Mouse (Mus musculus) midbrain, embryonic 13.5 days (tissue): Measurements from ENCODE around the gene Selenom. TPM values are rescaled to one million over a fixed set of nuclear protein-coding genes. Genes with fewer than 3 reads are reported as not detected.

Experiments
- ATAC-seq: fragments of 200-750 bp; cut with Nextera tagmentation; 2 replicates; pipeline ENCODE4 v1.8.0; 2017; ENCODE audit warnings: mild to moderate bottlenecking, moderate TSS enrichment, moderate library complexity
- H3K27ac ChIP-seq: fragments of 300-500 bp; sonication (generic); 2 replicates; pipeline ENCODE4 v1.5.1; 2015; ENCODE audit warnings: inconsistent platforms, mild to moderate bottlenecking, moderate library complexity
- H3K27me3 ChIP-seq: fragments of 300-500 bp; sonication (generic); 2 replicates; pipeline ENCODE4 v1.6.1; 2015; ENCODE audit warnings: mild to moderate bottlenecking, inconsistent platforms
- H3K36me3 ChIP-seq: fragments of 300-500 bp; sonication (generic); 2 replicates; pipeline ENCODE4 v1.6.1; 2015; ENCODE audit warnings: mild to moderate bottlenecking, inconsistent platforms
- H3K4me1 ChIP-seq: fragments of 300-500 bp; sonication (generic); replicated peaks from 2 replicates; pipeline ENCODE4 v1.6.1; 2015; ENCODE audit warnings: inconsistent platforms
- H3K4me2 ChIP-seq: fragments of 300-500 bp; sonication (generic); replicated peaks from 2 replicates; pipeline ENCODE4 v1.6.1; 2015; ENCODE audit warnings: moderate library complexity, mild to moderate bottlenecking, inconsistent platforms
- H3K4me3 ChIP-seq: fragments of 300-500 bp; sonication (generic); replicated peaks from 2 replicates; pipeline ENCODE4 v1.5.1; 2015; ENCODE audit warnings: mild to moderate bottlenecking, inconsistent platforms
- H3K9ac ChIP-seq: fragments of 300-500 bp; sonication (generic); replicated peaks from 2 replicates; pipeline ENCODE4 v1.6.1; 2015; ENCODE audit warnings: mild to moderate bottlenecking, inconsistent platforms
- H3K9me3 ChIP-seq: fragments of 300-500 bp; sonication (generic); 2 replicates; pipeline ENCODE4 v1.6.1; 2016; ENCODE audit warnings: mild to moderate bottlenecking, inconsistent platforms
- WGBS: fragments of 180-500 bp; shearing (Covaris S2); methylation state at CpG from one replicate; pipeline ENCODE4 v1.1.7; 2015; 5-methylcytosine and 5-hydroxymethylcytosine counted together
- polyA plus RNA-seq: library from polyadenylated mRNA; unstranded; fragments of >200 nt; fragmentation: Nextera tagmentation; extraction: Ambion mirVana; gene quantifications from 2 replicates; pipeline ENCODE4 v1.2.1, GENCODE M21; 2015

The Selenom gene
- polyA plus RNA-seq, 1 experiment from 2014 or later = 32.0 TPM

GRCm38 (mm10) chr11:3496756-3497155 lies 17.7 kb upstream of the Selenom start:
- H3K36me3 ChIP-seq = no peaks in the 10 kb centered on the region
- no peaks in the 10 kb centered on the region for H3K4me1 ChIP-seq
- WGBS = 66% methylated on average over 5 of the region's 5 CpGs
- no peaks in the 10 kb centered on the region for H3K9me3 ChIP-seq
- ATAC-seq = no peak
- H3K9ac ChIP-seq = no peak overlapping the region
- H3K27ac ChIP-seq = no peak overlapping the region
- H3K4me2 ChIP-seq = no peak overlapping the region
- no peak overlapping the region for H3K4me3 ChIP-seq
- H3K27me3 ChIP-seq = no peaks in the 10 kb centered on the region

GRCm38 (mm10) chr11:3497296-3497695 lies 17.2 kb upstream of the Selenom start:
- no peaks in the 10 kb centered on the region for H3K9me3 ChIP-seq
- no peak for ATAC-seq
- H3K9ac ChIP-seq = no peak overlapping the region
- WGBS = 100% methylated on average over 1 of the region's 1 CpGs
- no peak overlapping the region for H3K4me2 ChIP-seq
- no peaks in the 10 kb centered on the region for H3K4me1 ChIP-seq
- H3K27ac ChIP-seq = no peak overlapping the region
- no peaks in the 10 kb centered on the region for H3K27me3 ChIP-seq
- no peak overlapping the region for H3K4me3 ChIP-seq
- no peaks in the 10 kb centered on the region for H3K36me3 ChIP-seq

GRCm38 (mm10) chr11:3502057-3502456 lies 12.4 kb upstream of the Selenom start:
- H3K4me3 ChIP-seq = no peak overlapping the region
- no peak overlapping the region for H3K9ac ChIP-seq
- H3K27me3 ChIP-seq = peaks cover 4% of the 10 kb centered on the region; the same call in 1 of the 2 replicates
- 84% methylated on average over 17 of the region's 17 CpGs for WGBS
- H3K9me3 ChIP-seq = no peaks in the 10 kb centered on the region
- no peaks in the 10 kb centered on the region for H3K4me1 ChIP-seq
- H3K27ac ChIP-seq = no peak overlapping the region
- H3K36me3 ChIP-seq = no peaks in the 10 kb centered on the region
- no peak for ATAC-seq
- H3K4me2 ChIP-seq = no peak overlapping the region

- no peak overlapping the region for H3K4me3 ChIP-seq
- H3K27ac ChIP-seq = no peak overlapping the region
- H3K9ac ChIP-seq = no peak overlapping the region
- 81% methylated on average over 18 of the region's 18 CpGs for WGBS
- H3K4me1 ChIP-seq = no peaks in the 10 kb centered on the region
- ATAC-seq = no peak
- H3K36me3 ChIP-seq = no peaks in the 10 kb centered on the region
- no peak overlapping the region for H3K4me2 ChIP-seq
- H3K27me3 ChIP-seq = peaks cover 4% of the 10 kb centered on the region; the same call in 1 of the 2 replicates
- no peaks in the 10 kb centered on the region for H3K9me3 ChIP-seq
These were observed 11.9 kb upstream of the Selenom start for GRCm38 (mm10) chr11:3502459-3503072.

- WGBS = 63% methylated on average over 11 of the region's 11 CpGs
These were observed 10.5 kb upstream of the Selenom start for GRCm38 (mm10) chr11:3503755-3504693.

GRCm38 (mm10) chr11:3508226-3508625 lies 6.3 kb upstream of the Selenom start:
- Histone ChIP-seq H3K9me3 (no peaks in the 10 kb centered on the region), H3K27ac (no peak overlapping the region), H3K9ac (no peak overlapping the region), H3K4me2 (no peak overlapping the region), H3K4me1 (no peaks in the 10 kb centered on the region), H3K4me3 (no peak overlapping the region), H3K36me3 (no peaks in the 10 kb centered on the region), H3K27me3 (no peaks in the 10 kb centered on the region)
- 58% methylated on average over 7 of the region's 7 CpGs for WGBS
- no peak for ATAC-seq

More at GRCm38 (mm10) chr11:3503755-3504693, 10.5 kb upstream of the Selenom start:
- ATAC-seq = no peak
- Histone ChIP-seq H3K9me3 (no peaks in the 10 kb centered on the region), H3K27ac (no peak overlapping the region), H3K9ac (0 out of 2 replicates have a peak overlapping the region, but pooled peaks have one; percentile 6), H3K27me3 (peaks cover 4% of the 10 kb centered on the region; the same call in 1 of the 2 replicates), H3K36me3 (no peaks in the 10 kb centered on the region), H3K4me1 (no peaks in the 10 kb centered on the region), H3K4me2 (peak overlapping the region; percentile 26), H3K4me3 (peak overlapping the region; percentile 2; the same call in 1 of the 2 replicates)

- no peak overlapping the region for H3K27ac ChIP-seq
- H3K9ac ChIP-seq = no peak overlapping the region
- no peak overlapping the region for H3K4me2 ChIP-seq
- H3K27me3 ChIP-seq = no peaks in the 10 kb centered on the region
- 77% methylated on average over 8 of the region's 8 CpGs for WGBS
- ATAC-seq = no peak
- no peaks in the 10 kb centered on the region for H3K9me3 ChIP-seq
- no peak overlapping the region for H3K4me3 ChIP-seq
- no peaks in the 10 kb centered on the region for H3K36me3 ChIP-seq
- H3K4me1 ChIP-seq = 0 out of 2 replicates have a peak, but pooled peaks cover 6% of the 10 kb centered on the region
These were observed 5.1 kb upstream of the Selenom start for GRCm38 (mm10) chr11:3509181-3510085.

- H3K9me3 ChIP-seq = no peaks in the 10 kb centered on the region
- peaks cover 14% of the 10 kb centered on the region; the same call in 1 of the 2 replicates for H3K4me1 ChIP-seq
- no peak overlapping the region for H3K4me3 ChIP-seq
- H3K27ac ChIP-seq = no peak overlapping the region
- peaks cover 6% of the 10 kb centered on the region for H3K27me3 ChIP-seq
- no peak overlapping the region for H3K4me2 ChIP-seq
- no peak overlapping the region for H3K9ac ChIP-seq
- WGBS = 68% methylated on average over 2 of the region's 2 CpGs
- ATAC-seq = no peak
- no peaks in the 10 kb centered on the region for H3K36me3 ChIP-seq
These were observed 4.2 kb upstream of the Selenom start for GRCm38 (mm10) chr11:3510321-3510720.

- WGBS = 84% methylated on average over 6 of the region's 6 CpGs
- Histone ChIP-seq H3K4me2 (no peak overlapping the region), H3K27me3 (peaks cover 34% of the 10 kb centered on the region), H3K4me3 (no peak overlapping the region), H3K27ac (no peak overlapping the region), H3K36me3 (no peaks in the 10 kb centered on the region), H3K9me3 (no peaks in the 10 kb centered on the region), H3K4me1 (peaks cover 33% of the 10 kb centered on the region), H3K9ac (no peak overlapping the region)
- no peak for ATAC-seq
These were observed 1.2 kb upstream of the Selenom start for GRCm38 (mm10) chr11:3513291-3513690.

- Histone ChIP-seq H3K27ac (no peak overlapping the region), H3K9ac (no peak overlapping the region), H3K27me3 (peaks cover 39% of the 10 kb centered on the region), H3K4me1 (peaks cover 33% of the 10 kb centered on the region), H3K4me2 (peak overlapping the region; percentile 67), H3K36me3 (no peaks in the 10 kb centered on the region), H3K4me3 (peak overlapping the region; percentile 47), H3K9me3 (no peaks in the 10 kb centered on the region)
- WGBS = 15% methylated on average over 4 of the region's 4 CpGs
- ATAC-seq = peak; percentile 9; the same call in 1 of the 2 replicates
These were observed 732 bp downstream of the Selenom start for GRCm38 (mm10) chr11:3515216-3515615.

GRCm38 (mm10) chr11:3515637-3516036 lies 1.2 kb downstream of the Selenom start:
- Histone ChIP-seq H3K9ac (no peak overlapping the region), H3K9me3 (no peaks in the 10 kb centered on the region), H3K4me1 (peaks cover 33% of the 10 kb centered on the region), H3K36me3 (no peaks in the 10 kb centered on the region), H3K4me2 (peak overlapping the region; percentile 67; the same call in 1 of the 2 replicates), H3K27ac (no peak overlapping the region), H3K27me3 (peaks cover 39% of the 10 kb centered on the region), H3K4me3 (no peak overlapping the region; the same call in 1 of the 2 replicates)
- ATAC-seq = no peak
- 78% methylated on average over 4 of the region's 4 CpGs for WGBS
